Mouse (Mus musculus) CD4-positive helper T cell, adult 2 months (primary cell): ENCODE results near the gene Agl.

Experiments used
- DNase-seq: peaks from one replicate; pipeline ENCODE4 v3.0.0-alpha.2; 2012; ENCODE audit warnings: low read depth, missing footprints, low spot score

Gene Agl

GRCm38 (mm10) chr3:116807811-116808506 lies at the start of gene Agl:
Agl (minus strand) TSS chr3:116808166.
- peak; percentile 87 for DNase-seq

GRCm38 (mm10) chr3:116857611-116858010 lies 49.6 kb upstream of the Agl start:
- DNase-seq, result no peak

- no peak for DNase-seq
Observed at GRCm38 (mm10) chr3:116852421-116852820, 44.5 kb upstream of the Agl start.

- no peak for DNase-seq
Observed at GRCm38 (mm10) chr3:116850376-116850775, 42.4 kb upstream of the Agl start.

GRCm38 (mm10) chr3:116848936-116849335 lies 41.0 kb upstream of the Agl start:
- no peak for DNase-seq

- DNase-seq, result no peak
Observed at GRCm38 (mm10) chr3:116848099-116848498, 40.1 kb upstream of the Agl start.

GRCm38 (mm10) chr3:116846084-116846483 lies 38.1 kb upstream of the Agl start:
- no peak for DNase-seq

GRCm38 (mm10) chr3:116844880-116845579 lies 37.1 kb upstream of the Agl start:
- no peak for DNase-seq

GRCm38 (mm10) chr3:116841311-116841710 lies 33.3 kb upstream of the Agl start:
- no peak for DNase-seq

- DNase-seq, result no peak
Observed at GRCm38 (mm10) chr3:116836681-116837475, 28.9 kb upstream of the Agl start.

GRCm38 (mm10) chr3:116835770-116836680 lies 28.1 kb upstream of the Agl start:
- peak; percentile 88 for DNase-seq

GRCm38 (mm10) chr3:116835350-116835749 lies 27.4 kb upstream of the Agl start:
- DNase-seq, result no peak

GRCm38 (mm10) chr3:116834241-116834640 lies 26.3 kb upstream of the Agl start:
- no peak for DNase-seq

GRCm38 (mm10) chr3:116833491-116833890 lies 25.5 kb upstream of the Agl start:
- DNase-seq, result no peak

- DNase-seq, result no peak
Observed at GRCm38 (mm10) chr3:116832526-116833310, 24.8 kb upstream of the Agl start.

- no peak for DNase-seq
Observed at GRCm38 (mm10) chr3:116831324-116831723, 23.4 kb upstream of the Agl start.

- no peak for DNase-seq
Observed at GRCm38 (mm10) chr3:116829274-116829920, 21.4 kb upstream of the Agl start.

- DNase-seq, result no peak
Observed at GRCm38 (mm10) chr3:116826471-116827215, 18.7 kb upstream of the Agl start.

- DNase-seq, result no peak
Observed at GRCm38 (mm10) chr3:116817231-116817630, 9.3 kb upstream of the Agl start.
